Mouse (Mus musculus) stomach, embryonic 15.5 days (tissue): ENCODE measurements around the gene Hdac9. TPM values are rescaled to one million over a fixed set of nuclear protein-coding genes. Genes with fewer than 3 reads are reported as not detected.

Source experiments
- ATAC-seq: fragments of 200-750 bp; cut with Nextera tagmentation; 2 replicates; pipeline ENCODE4 v1.8.0; 2017; ENCODE audit warnings: low read depth, moderate number of reproducible peaks, moderate TSS enrichment; ENCODE audit not compliant: insufficient read depth, low FRiP score
- H3K27ac ChIP-seq: fragments of 300-500 bp; sonication (generic); 2 replicates; pipeline ENCODE4 v1.5.1; 2015; ENCODE audit warnings: mild to moderate bottlenecking, inconsistent platforms
- H3K27me3 ChIP-seq: fragments of 300-500 bp; sonication (generic); replicated peaks from 2 replicates; pipeline ENCODE4 v1.6.1; 2015; ENCODE audit warnings: inconsistent platforms
- H3K36me3 ChIP-seq: fragments of 300-500 bp; sonication (generic); 2 replicates; pipeline ENCODE4 v1.6.1; 2015; ENCODE audit warnings: inconsistent platforms
- H3K4me1 ChIP-seq: fragments of 300-500 bp; sonication (generic); 2 replicates; pipeline ENCODE4 v1.6.1; 2015; ENCODE audit warnings: inconsistent platforms
- H3K4me2 ChIP-seq: fragments of 300-500 bp; sonication (generic); 2 replicates; pipeline ENCODE4 v1.6.1; 2015; ENCODE audit warnings: mild to moderate bottlenecking, inconsistent platforms
- H3K4me3 ChIP-seq: fragments of 300-500 bp; sonication (generic); replicated peaks from 2 replicates; pipeline ENCODE4 v1.5.1; 2015; ENCODE audit warnings: inconsistent platforms
- H3K9ac ChIP-seq: fragments of 300-500 bp; sonication (generic); 2 replicates; pipeline ENCODE4 v1.6.1; 2015; ENCODE audit warnings: inconsistent platforms
- H3K9me3 ChIP-seq: fragments of 300-500 bp; sonication (generic); 2 replicates; pipeline ENCODE4 v1.6.1; 2016; ENCODE audit warnings: inconsistent platforms
- WGBS: fragments of 180-500 bp; shearing (Covaris S2); methylation state at CpG from one replicate; pipeline ENCODE4 v1.1.7; 2015; 5-methylcytosine and 5-hydroxymethylcytosine counted together
- polyA plus RNA-seq: library from polyadenylated mRNA; unstranded; fragments of >200 nt; fragmentation: Nextera tagmentation; extraction: Ambion mirVana; gene quantifications from 2 replicates; pipeline ENCODE4 v1.2.1, GENCODE M21; 2015

Hdac9 gene
- polyA plus RNA-seq, 1 experiment from 2014 or later, result 4.9 TPM

DNA sequence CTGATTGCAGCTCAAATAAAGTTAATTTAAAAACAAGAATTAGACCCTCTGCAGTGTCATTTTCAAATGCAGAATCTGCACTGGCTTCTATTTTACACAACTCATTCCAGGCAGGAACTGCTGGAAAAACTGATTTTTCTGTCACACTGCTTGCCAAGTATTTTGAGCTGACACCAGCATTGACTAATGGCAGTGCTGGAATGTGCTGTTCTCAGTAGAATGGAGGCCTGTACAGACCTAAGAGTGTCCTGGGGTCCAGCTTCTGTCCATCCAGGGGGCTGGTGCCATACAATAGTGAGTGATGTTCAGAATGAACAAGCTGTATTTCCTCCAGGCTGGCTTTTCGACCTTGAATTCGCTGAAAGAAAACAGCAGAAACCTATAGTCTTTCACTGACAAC, 629.7 kb downstream of the Hdac9 start:
- Histone ChIP-seq H3K9ac (no peak overlapping the region), H3K4me1 (no peaks in the 10 kb centered on the region), H3K4me3 (no peak overlapping the region), H3K27ac (no peak overlapping the region), H3K9me3 (no peaks in the 10 kb centered on the region), H3K4me2 (no peak overlapping the region), H3K36me3 (no peaks in the 10 kb centered on the region), H3K27me3 (no peaks in the 10 kb centered on the region)
- 37% methylated on average over 2 of the region's 2 CpGs for WGBS
- no peak for ATAC-seq

DNA sequence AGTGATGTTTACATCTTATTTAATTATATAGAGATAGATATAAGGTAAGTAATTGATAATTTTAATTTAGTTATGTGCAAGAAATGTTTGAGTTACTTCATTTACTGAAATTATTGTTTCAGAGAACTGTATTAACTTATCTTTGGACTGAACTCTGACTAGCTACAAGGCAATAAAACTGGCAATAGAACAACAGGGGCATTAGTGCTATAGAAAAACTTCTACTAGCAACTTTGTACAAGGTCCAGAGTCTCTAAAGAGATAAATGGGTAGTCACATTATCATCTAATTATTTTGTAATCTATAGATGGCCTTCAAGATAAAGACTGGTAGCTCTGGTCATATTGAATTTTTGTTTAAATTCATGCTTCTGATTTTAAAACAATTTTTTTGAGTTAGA, 632.0 kb downstream of the Hdac9 start:
- Histone ChIP-seq H3K4me3 (no peak overlapping the region), H3K9ac (no peak overlapping the region), H3K27me3 (no peaks in the 10 kb centered on the region), H3K36me3 (no peaks in the 10 kb centered on the region), H3K27ac (no peak overlapping the region), H3K4me1 (no peaks in the 10 kb centered on the region), H3K4me2 (no peak overlapping the region), H3K9me3 (no peaks in the 10 kb centered on the region)
- ATAC-seq, result no peak

DNA sequence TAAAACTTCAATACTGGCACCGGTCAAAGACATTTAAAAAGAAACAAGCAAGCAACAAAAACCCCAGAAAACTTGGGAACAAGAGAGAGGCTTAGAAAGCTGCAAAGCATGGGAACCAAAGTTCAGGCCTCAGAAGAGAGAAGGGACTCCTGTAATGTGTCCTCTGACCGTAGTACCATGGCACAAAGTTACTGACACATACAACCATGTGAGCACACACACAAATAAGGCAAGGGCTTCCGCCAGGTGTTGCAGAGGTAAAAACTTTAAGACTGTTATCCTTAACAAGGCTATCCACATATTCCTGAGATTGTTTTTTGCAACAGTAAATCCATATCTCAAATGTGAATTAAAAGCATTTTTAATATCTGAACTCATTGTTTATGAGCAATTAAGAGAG, 632.5 kb downstream of the Hdac9 start:
- Histone ChIP-seq H3K4me3 (no peak overlapping the region), H3K4me1 (no peaks in the 10 kb centered on the region), H3K9me3 (no peaks in the 10 kb centered on the region), H3K27ac (no peak overlapping the region), H3K36me3 (no peaks in the 10 kb centered on the region), H3K27me3 (no peaks in the 10 kb centered on the region), H3K4me2 (no peak overlapping the region), H3K9ac (no peak overlapping the region)
- no peak for ATAC-seq
- 89% methylated on average over 3 of the region's 3 CpGs for WGBS

DNA sequence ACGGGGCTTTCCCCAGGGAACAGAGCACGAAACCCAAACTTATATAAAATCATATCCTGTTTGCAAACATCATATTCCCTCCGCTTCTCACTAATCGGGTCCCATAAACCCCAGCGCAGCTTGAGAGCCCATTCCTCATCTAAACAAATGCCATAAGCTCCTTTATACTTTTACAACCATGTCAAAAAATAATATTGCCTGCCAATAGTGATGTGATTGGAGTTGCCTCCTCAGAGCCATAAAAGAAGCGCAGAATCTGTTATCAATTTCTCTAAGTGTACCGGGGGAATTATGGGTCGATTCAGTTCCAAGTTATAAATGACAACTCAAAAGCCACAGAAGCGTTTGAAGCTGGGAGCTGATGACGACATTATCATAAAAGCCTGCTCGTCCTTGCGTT, 638.1 kb downstream of the Hdac9 start:
- H3K4me2 ChIP-seq, result no peak overlapping the region
- H3K27ac ChIP-seq, result no peak overlapping the region
- no peak overlapping the region for H3K9ac ChIP-seq
- 88% methylated on average over 12 of the region's 12 CpGs for WGBS
- no peaks in the 10 kb centered on the region for H3K4me1 ChIP-seq
- no peak overlapping the region for H3K4me3 ChIP-seq
- no peaks in the 10 kb centered on the region for H3K9me3 ChIP-seq
- H3K36me3 ChIP-seq, result no peaks in the 10 kb centered on the region
- no peak for ATAC-seq
- H3K27me3 ChIP-seq, result no peaks in the 10 kb centered on the region

DNA sequence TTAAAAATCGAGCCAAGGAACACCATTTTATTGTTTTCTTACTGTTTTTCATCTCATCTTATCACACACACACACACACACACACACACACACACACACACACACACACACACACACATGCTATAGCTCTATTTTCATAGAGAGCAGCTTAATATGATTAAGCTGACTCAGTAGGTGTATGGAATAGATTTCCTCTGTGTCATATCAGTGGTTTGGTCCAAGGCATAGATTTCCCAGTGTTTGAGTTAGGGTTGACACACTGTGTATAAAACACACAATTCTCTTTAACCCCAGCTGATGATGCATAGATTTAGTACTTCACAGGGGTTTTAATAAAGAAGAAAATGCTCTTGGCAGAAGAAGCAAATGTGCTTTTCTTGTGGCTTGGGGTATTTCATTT, 643.1 kb downstream of the Hdac9 start:
- Histone ChIP-seq H3K4me1 (no peaks in the 10 kb centered on the region), H3K27ac (no peak overlapping the region), H3K4me2 (no peak overlapping the region), H3K36me3 (no peaks in the 10 kb centered on the region), H3K9ac (no peak overlapping the region), H3K4me3 (no peak overlapping the region), H3K27me3 (no peaks in the 10 kb centered on the region), H3K9me3 (no peaks in the 10 kb centered on the region)
- no peak for ATAC-seq
- WGBS, result 70% methylated on average over 1 of the region's 1 CpGs

DNA sequence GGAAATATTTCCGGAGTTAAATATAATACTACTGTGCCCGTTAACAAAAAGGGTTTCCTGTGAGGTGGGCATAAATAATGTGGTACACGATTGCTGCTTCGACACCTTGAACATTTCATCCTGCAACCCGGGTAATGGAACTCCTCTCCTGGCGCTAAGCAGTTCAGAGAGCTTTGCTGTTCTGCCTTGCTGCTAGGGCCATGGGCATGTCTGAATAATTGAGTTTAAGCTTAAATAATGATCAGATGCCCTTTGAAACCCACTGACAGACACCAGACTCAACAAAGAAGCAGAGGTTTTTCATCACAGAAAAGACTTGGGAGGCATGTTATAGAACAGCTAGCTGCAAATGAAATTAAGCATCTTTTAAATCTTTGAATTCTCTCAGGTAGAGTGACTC, 646.8 kb downstream of the Hdac9 start:
- WGBS, result 54% methylated on average over 6 of the region's 6 CpGs

DNA sequence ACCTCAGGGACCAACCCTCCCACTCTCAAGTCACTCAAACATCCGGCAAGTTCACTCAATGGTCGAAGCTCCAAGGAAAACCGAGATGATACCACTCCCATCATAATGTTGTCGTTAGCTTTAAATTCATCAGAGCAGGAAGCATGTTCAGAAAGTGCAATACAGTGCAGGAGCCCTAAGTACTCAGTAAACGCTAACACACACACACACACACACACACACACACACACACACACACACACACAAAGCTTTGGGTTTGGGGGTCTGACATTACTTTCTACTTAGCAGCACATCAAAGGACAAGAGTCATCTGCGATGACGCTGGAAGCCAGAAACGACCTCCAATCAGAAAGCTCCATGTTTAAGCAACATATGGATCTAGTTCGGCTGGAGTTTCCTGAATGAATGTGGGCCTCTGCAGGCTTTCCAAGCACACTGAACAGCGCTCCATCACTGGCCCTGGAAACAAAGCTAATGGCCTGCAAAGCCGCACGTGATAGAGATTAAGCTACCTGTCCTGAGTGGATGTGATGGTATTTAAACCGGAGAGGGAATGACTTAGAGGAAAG, 647.3 kb downstream of the Hdac9 start:
- WGBS, result 64% methylated on average over 13 of the region's 13 CpGs
- no peak for ATAC-seq
- no peak overlapping the region for H3K4me2 ChIP-seq

More for the DNA sequence above, 646.8 kb downstream of the Hdac9 start:
- no peak overlapping the region for H3K4me3 ChIP-seq
- H3K27me3 ChIP-seq, result no peaks in the 10 kb centered on the region
- H3K4me2 ChIP-seq, result no peak overlapping the region
- H3K9ac ChIP-seq, result no peak overlapping the region
- H3K27ac ChIP-seq, result no peak overlapping the region
- ATAC-seq, result no peak
- no peaks in the 10 kb centered on the region for H3K4me1 ChIP-seq
- no peaks in the 10 kb centered on the region for H3K36me3 ChIP-seq
- no peaks in the 10 kb centered on the region for H3K9me3 ChIP-seq

DNA sequence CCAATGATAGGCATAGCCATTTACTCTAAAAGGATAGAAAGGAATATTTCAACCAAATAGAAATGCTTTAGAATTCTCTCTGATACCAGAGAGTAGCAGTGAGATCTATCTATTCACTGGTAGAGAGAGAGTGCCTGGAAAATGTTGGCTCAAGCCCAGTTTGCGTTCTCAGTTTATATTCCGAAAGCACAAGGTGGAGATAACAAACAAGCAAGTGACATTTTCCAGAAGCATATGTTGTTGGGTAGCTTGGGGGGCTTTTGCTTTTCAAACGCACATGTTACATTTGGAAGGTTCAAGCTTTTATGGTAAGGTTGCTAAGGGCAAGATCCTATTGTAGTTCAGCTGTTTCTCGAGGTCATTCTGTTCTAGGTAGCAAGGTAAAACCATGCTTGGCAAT, 657.2 kb downstream of the Hdac9 start:
- Histone ChIP-seq H3K9me3 (no peaks in the 10 kb centered on the region), H3K4me2 (no peak overlapping the region), H3K4me3 (no peak overlapping the region), H3K36me3 (no peaks in the 10 kb centered on the region), H3K27ac (no peak overlapping the region), H3K27me3 (no peaks in the 10 kb centered on the region), H3K4me1 (no peaks in the 10 kb centered on the region), H3K9ac (no peak overlapping the region)
- 65% methylated on average over 4 of the region's 4 CpGs for WGBS
- no peak for ATAC-seq

More for the DNA sequence above, 647.3 kb downstream of the Hdac9 start:
- Histone ChIP-seq H3K27ac (no peak overlapping the region), H3K4me3 (no peak overlapping the region), H3K27me3 (no peaks in the 10 kb centered on the region), H3K9me3 (no peaks in the 10 kb centered on the region), H3K36me3 (no peaks in the 10 kb centered on the region), H3K9ac (no peak overlapping the region), H3K4me1 (no peaks in the 10 kb centered on the region)

DNA sequence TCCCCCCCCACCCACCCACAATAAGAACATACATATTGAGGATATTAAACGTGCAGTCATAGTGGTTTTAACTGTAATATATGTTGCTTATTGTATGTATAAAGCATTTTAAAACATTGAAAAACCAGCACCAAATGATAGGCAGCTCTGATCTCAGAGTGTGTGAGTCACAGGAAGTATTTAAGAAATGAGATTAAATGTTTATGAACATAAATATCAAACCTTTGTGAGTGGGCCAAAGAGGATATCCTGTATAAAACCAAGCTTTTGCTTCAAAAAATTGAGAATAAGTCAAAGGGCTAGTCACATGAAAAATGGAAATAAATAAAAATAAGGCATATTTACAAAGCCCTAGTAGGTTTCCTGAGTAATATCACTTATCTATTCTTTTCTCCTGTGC, 667.7 kb downstream of the Hdac9 start:
- no peaks in the 10 kb centered on the region for H3K36me3 ChIP-seq
- no peaks in the 10 kb centered on the region for H3K27me3 ChIP-seq
- no peak for ATAC-seq
- no peak overlapping the region for H3K4me2 ChIP-seq
- no peaks in the 10 kb centered on the region for H3K9me3 ChIP-seq
- WGBS, result 60% methylated on average over 1 of the region's 1 CpGs
- no peaks in the 10 kb centered on the region for H3K4me1 ChIP-seq
- H3K9ac ChIP-seq, result no peak overlapping the region
- H3K27ac ChIP-seq, result no peak overlapping the region
- H3K4me3 ChIP-seq, result no peak overlapping the region

DNA sequence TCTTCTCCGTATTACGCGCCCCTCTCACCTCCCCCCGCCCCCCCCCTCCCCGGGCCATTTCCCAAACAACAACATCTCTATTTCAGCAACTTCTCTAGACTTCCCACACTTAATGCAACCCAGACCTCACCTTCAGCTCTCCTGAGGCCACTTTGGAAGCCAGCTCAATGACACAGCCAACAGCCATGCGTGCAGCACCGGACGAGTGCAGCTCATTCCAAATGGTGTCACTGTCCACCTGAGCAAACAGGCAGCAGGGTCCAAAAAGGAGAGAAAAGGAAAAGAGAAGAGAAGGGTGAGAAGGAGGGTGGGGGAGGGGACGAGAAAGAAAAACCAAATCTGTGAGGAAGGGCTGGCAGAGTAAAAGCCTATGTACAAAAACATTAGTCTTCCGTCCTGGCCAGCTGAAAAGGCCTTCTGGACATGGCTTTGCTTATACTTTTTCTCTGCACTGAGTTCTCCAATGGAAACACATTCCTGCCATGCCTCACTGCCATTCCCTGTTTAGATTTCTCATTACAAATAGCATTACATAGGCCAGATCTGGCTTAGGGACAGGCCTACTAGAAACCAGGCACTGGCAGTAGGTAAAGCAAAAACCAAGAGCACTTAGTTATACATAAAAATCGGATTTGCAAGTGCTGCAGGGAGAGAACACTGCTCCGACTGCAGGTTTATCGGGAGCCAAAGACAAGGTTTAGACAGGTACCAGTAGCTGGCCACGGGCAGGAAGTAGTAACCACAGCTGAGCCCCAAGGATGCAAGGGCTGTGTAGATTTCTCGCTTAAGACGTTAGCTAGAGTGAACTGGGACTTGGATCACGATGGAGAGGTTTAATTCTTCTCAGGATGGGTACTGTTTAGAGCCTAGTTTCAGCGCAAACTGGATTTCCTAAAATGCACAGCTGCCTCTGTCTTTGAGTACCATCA, 668.4 kb downstream of the Hdac9 start:
- ATAC-seq, result no peak
- no peaks in the 10 kb centered on the region for H3K9me3 ChIP-seq
- no peak overlapping the region for H3K4me2 ChIP-seq
- H3K9ac ChIP-seq, result no peak overlapping the region
- peak overlapping the region; percentile 5; the same call in 1 of the 2 replicates for H3K27ac ChIP-seq
- no peaks in the 10 kb centered on the region for H3K27me3 ChIP-seq
- 60% methylated on average over 17 of the region's 18 CpGs for WGBS
- H3K4me3 ChIP-seq, result no peak overlapping the region
- H3K36me3 ChIP-seq, result no peaks in the 10 kb centered on the region
- H3K4me1 ChIP-seq, result no peaks in the 10 kb centered on the region

DNA sequence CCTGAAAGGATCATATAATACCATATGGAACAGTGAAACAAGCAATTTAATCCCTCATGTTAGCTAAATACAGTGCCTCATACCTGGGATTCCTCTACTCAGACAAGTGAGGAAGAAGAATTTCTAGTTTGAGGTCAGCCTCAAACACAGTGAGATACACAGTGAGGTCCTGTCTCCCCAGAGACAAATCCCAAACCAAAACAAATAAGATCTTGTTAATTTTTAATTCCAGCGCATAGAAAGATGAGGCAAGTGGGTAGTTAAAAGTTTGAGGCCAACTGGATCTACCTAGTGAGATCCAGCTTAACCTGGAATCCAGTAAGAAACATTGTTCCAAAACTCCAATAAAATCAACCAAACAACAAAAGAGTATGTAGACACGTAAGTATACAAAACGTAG, 678.1 kb downstream of the Hdac9 start:
- no peak for ATAC-seq
- no peak overlapping the region for H3K4me3 ChIP-seq
- H3K36me3 ChIP-seq, result no peaks in the 10 kb centered on the region
- no peak overlapping the region for H3K4me2 ChIP-seq
- H3K27me3 ChIP-seq, result no peaks in the 10 kb centered on the region
- no peak overlapping the region for H3K27ac ChIP-seq
- no peaks in the 10 kb centered on the region for H3K4me1 ChIP-seq
- WGBS, result 84% methylated on average over 3 of the region's 3 CpGs
- H3K9ac ChIP-seq, result no peak overlapping the region
- H3K9me3 ChIP-seq, result no peaks in the 10 kb centered on the region

DNA sequence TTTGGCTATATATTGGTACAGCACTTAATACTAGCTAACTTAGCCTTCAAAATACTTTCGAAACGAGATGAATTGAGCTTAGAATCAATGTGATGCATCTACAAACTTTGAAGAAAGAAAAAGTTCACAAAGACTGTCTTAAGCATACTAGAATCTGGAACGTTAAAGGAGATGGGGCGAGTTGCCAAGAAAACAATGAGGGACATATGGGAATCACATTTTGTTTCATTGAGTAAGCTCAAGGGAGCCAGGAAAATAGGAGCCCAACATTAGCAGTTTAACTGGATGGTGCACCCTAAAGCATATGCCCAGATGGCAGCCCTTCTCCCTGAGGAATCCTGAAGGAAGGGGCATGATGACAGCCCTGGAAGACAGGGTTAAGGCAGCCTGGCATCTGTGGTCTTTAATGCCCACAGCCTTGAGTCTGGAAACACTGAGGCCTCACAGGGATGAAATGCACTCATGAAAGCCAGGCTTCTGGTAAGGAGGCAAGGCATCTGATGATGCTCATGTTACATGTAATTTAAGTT, 685.2 kb downstream of the Hdac9 start:
- H3K27ac ChIP-seq, result no peak overlapping the region
- WGBS, result 67% methylated on average over 4 of the region's 4 CpGs
- H3K4me1 ChIP-seq, result no peaks in the 10 kb centered on the region
- H3K27me3 ChIP-seq, result no peaks in the 10 kb centered on the region
- H3K36me3 ChIP-seq, result no peaks in the 10 kb centered on the region
- H3K4me2 ChIP-seq, result no peak overlapping the region
- no peak for ATAC-seq
- no peak overlapping the region for H3K4me3 ChIP-seq
- H3K9ac ChIP-seq, result no peak overlapping the region
- H3K9me3 ChIP-seq, result no peaks in the 10 kb centered on the region
